Mouse (Mus musculus) activated CD4-positive, CD25-positive, alpha-beta regulatory T cell (primary cell): ENCODE results near the gene Gm8220. TPM values are rescaled to one million over a fixed set of nuclear protein-coding genes. Genes with fewer than 3 reads are reported as not detected.

ENCODE experiments used
- polyA plus RNA-seq, 2 experiments: library from polyadenylated mRNA; unstranded; fragments of 100-300 nt; shearing (Covaris generic); gene quantifications; one replicate each; pipeline ENCODE4 v1.2.1; 2017

The Gm8220 gene
- polyA plus RNA-seq, result not detected

GRCm38 (mm10) chr14:44285280-44285679 is at the start of gene Gm8220:
TSS of gene Gm8220 (plus strand) at chr14:44285580.

GRCm38 (mm10) chr14:44338484-44338883 is 53.1 kb downstream of the Gm8220 start, which contains the start of gene Gm5930:
TSS of gene Gm5930 (minus strand) at chr14:44338584.

Other genes starting within 250 kb of the Gm8220 start
- 10 to 100 TPM in 1 of 2 experiments, 1 to 10 TPM in 1; 1.6 to 19.2 TPM for gene Ear2, start 182.9 kb upstream of the Gm8220 start, polyA plus RNA-seq
- gene Gm3327, start 161.7 kb upstream of the Gm8220 start, polyA plus RNA-seq, result not detected
- gene Gm8212, start 87.9 kb upstream of the Gm8220 start, polyA plus RNA-seq, result not detected
- under 1 TPM in 1 of 2 experiments, not detected in 1; 0.44 TPM for gene 4930503E14Rik, start 72.3 kb upstream of the Gm8220 start, polyA plus RNA-seq
- gene Gm5930, start 53.0 kb downstream of the Gm8220 start, polyA plus RNA-seq, result not detected
- not detected for gene Gm8229, start 79.8 kb downstream of the Gm8220 start, polyA plus RNA-seq
- gene Gm3371, start 125.1 kb downstream of the Gm8220 start, polyA plus RNA-seq, result not detected
- under 1 TPM in 1 of 2 experiments, not detected in 1; 0.29 TPM for gene Gm8232, start 148.1 kb downstream of the Gm8220 start, polyA plus RNA-seq
- under 1 TPM in 1 of 2 experiments, not detected in 1; 0.15 TPM for gene BC061237, start 206.9 kb downstream of the Gm8220 start, polyA plus RNA-seq
- not detected for gene Gm17093, start 232.7 kb downstream of the Gm8220 start, polyA plus RNA-seq